Mouse (Mus musculus) myocyte (in vitro differentiated cells): ENCODE results near the gene Uncx. TPM values are rescaled to one million over a fixed set of nuclear protein-coding genes. Genes with fewer than 3 reads are reported as not detected.
A peak's percentile ranks its signal among the peaks of the same experiment; 100 is the strongest.

ENCODE experiments used
- H3K27me3 ChIP-seq: one replicate; pipeline ENCODE4 v1.6.1; 2011; ENCODE audit not compliant: control insufficient read depth, insufficient read depth, insufficient read length
- H3K36me3 ChIP-seq: one replicate; pipeline ENCODE4 v1.6.1; 2011; ENCODE audit not compliant: control insufficient read depth, insufficient read depth
- H3K4me2 ChIP-seq: one replicate; pipeline ENCODE4 v1.6.1; 2011; ENCODE audit warnings: low read depth, control low read depth
- H3K4me3 ChIP-seq: one replicate; pipeline ENCODE4 v1.5.1; 2011; ENCODE audit warnings: mild to moderate bottlenecking, control low read depth, moderate library complexity
- H3K79me2 ChIP-seq: one replicate; pipeline ENCODE4 v1.6.1; 2011; ENCODE audit not compliant: control insufficient read depth, insufficient read depth
- H3ac ChIP-seq: one replicate; pipeline ENCODE4 v1.6.1; 2011; ENCODE audit not compliant: control insufficient read depth, insufficient read length
- CEBPB ChIP-seq: IDR thresholded peaks from 2 replicates; pipeline ENCODE4 v1.6.1; 2011; ENCODE audit warnings: mild to moderate bottlenecking, moderate library complexity; ENCODE audit not compliant: poor library complexity, insufficient read depth, severe bottlenecking
- E2F4 ChIP-seq: IDR thresholded peaks from one replicate; pipeline ENCODE4 v1.6.1; 2011; ENCODE audit warnings: mild to moderate bottlenecking, control low read depth, moderate library complexity; ENCODE audit not compliant: insufficient read depth
- MAX ChIP-seq: IDR thresholded peaks from one replicate; pipeline ENCODE4 v1.6.1; 2011; ENCODE audit warnings: low read depth, mild to moderate bottlenecking, control low read depth
- MYOD1 ChIP-seq, 3 experiments: IDR thresholded peaks; one replicate each; pipeline ENCODE4 v1.6.1; 2011; ENCODE audit warnings: control low read depth in 2 of 3, low read depth in 2 of 3, mild to moderate bottlenecking in 2 of 3, moderate library complexity in 1 of 3; ENCODE audit not compliant: insufficient read length in 2 of 3, control insufficient read depth in 1 of 3
- MYOG ChIP-seq, 3 experiments: IDR thresholded peaks; one replicate each; pipeline ENCODE4 v1.6.1; 2011; ENCODE audit warnings: control low read depth in 2 of 3, low read depth in 2 of 3, mild to moderate bottlenecking in 2 of 3; ENCODE audit not compliant: insufficient read length in 2 of 3, control insufficient read depth in 1 of 3, insufficient read depth in 1 of 3
- POLR2A ChIP-seq: IDR thresholded peaks from one replicate; pipeline ENCODE4 v1.6.1; 2011; ENCODE audit warnings: low read depth, mild to moderate bottlenecking, control low read depth, moderate library complexity; ENCODE audit not compliant: insufficient read length
- POLR2AphosphoS2 ChIP-seq: IDR thresholded peaks from one replicate; pipeline ENCODE4 v1.6.1; 2011; ENCODE audit warnings: low read depth, control low read depth; ENCODE audit not compliant: insufficient read length
- REST ChIP-seq: IDR thresholded peaks from one replicate; pipeline ENCODE4 v1.6.1; 2011; ENCODE audit warnings: mild to moderate bottlenecking, control low read depth, moderate library complexity; ENCODE audit not compliant: insufficient read depth, insufficient read length
- SRF ChIP-seq: IDR thresholded peaks from one replicate; pipeline ENCODE4 v1.6.1; 2011; ENCODE audit warnings: low read depth; ENCODE audit not compliant: control insufficient read depth, insufficient read length
- TCF12 ChIP-seq: IDR thresholded peaks from one replicate; pipeline ENCODE4 v1.6.1; 2011; ENCODE audit warnings: mild to moderate bottlenecking, control low read depth; ENCODE audit not compliant: poor library complexity, insufficient read depth, severe bottlenecking
- TCF3 ChIP-seq: IDR thresholded peaks from one replicate; pipeline ENCODE4 v1.6.1; 2011; ENCODE audit warnings: low read depth, control low read depth; ENCODE audit not compliant: insufficient read length
- USF1 ChIP-seq: IDR thresholded peaks from one replicate; pipeline ENCODE4 v1.6.1; 2011; ENCODE audit warnings: low read depth, mild to moderate bottlenecking, control low read depth, moderate library complexity
- polyA plus RNA-seq: library from polyadenylated mRNA; unstranded; fragments of >200 nt; fragmentation: generic; extraction: Trizol; gene quantifications from one replicate; pipeline ENCODE4 v1.2.1, GENCODE M21; 2012; ENCODE audit warnings: missing spikeins

Uncx gene
- polyA plus RNA-seq, 1 experiment, result not detected

GRCm38 (mm10) chr5:139592850-139593249, 49.6 kb downstream of the Uncx start:
- TF ChIP-seq POLR2A, result no peak
- H3K4me3 ChIP-seq, result no peak overlapping the region
- no peak overlapping the region for H3K4me2 ChIP-seq
- H3ac ChIP-seq, result no peak overlapping the region
- peaks cover 11% of the 10 kb centered on the region for H3K27me3 ChIP-seq
- H3K36me3 ChIP-seq, result no peaks in the 10 kb centered on the region
- H3K79me2 ChIP-seq, result no peaks in the 10 kb centered on the region

DNA sequence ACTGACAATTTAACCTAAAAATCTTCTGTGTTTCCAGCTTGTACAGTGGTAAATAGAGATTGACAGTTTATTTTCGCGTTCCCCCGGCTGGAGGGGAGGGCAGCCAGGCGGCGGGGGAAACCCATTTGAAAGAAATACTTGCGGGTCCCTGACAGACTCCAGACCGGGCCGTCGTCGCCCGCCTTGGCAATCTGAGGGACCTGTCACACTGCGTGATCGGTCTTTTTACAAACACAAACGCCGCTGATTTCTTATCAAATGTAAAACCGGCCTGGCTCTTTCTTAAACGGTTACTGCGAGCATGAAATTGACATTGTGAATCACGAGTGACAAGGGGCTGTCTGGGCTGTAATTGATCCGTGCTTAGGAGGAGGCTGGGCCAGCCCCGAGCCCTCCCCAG, 50.5 kb downstream of the Uncx start:
- Histone ChIP-seq H3K27me3 (peaks cover 20% of the 10 kb centered on the region), H3K79me2 (no peaks in the 10 kb centered on the region), H3K4me2 (no peak overlapping the region), H3K4me3 (peak overlapping the region; percentile 11), H3ac (no peak overlapping the region), H3K36me3 (no peaks in the 10 kb centered on the region)
- no peak for TF ChIP-seq SRF
- TF ChIP-seq MAX, result no peak
- TF ChIP-seq MYOG (IDR thresholded peaks at IDR 0.05; ENCODE audit: control insufficient read depth in 1 of 3, insufficient read depth in 1 of 3, insufficient read length in 2 of 3, low read depth in 2 of 3), result no peak
- TF ChIP-seq USF1, result no peak
- no peak for TF ChIP-seq TCF3
- TF ChIP-seq CEBPB, result no peak
- TF ChIP-seq REST, result no peak
- no peak for TF ChIP-seq TCF12
- TF ChIP-seq POLR2AphosphoS2, result no peak
- no peak for TF ChIP-seq E2F4
- TF ChIP-seq MYOD1 (IDR thresholded peaks at IDR 0.05; ENCODE audit: control insufficient read depth in 1 of 3, insufficient read length in 2 of 3, low read depth in 2 of 3), result no peak
- TF ChIP-seq POLR2A, result no peak

DNA sequence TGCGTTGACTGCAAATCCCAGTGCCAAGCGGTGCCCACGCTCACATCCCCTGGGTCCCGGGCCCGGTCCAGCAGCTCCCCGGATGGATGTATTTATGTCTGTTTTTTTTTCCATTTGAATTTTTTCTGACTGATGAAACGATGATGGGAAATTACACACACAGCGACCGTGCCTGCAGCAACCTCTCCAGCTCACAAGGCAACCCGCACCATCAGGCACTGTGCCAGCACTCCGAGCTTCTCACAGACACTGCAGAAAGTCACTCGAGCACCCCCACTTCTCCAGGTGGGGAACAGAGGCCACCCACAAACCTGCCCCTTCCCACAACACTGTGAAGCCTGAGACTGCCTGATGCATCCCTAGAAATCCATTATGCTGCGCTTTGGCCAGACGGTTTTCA, 51.7 kb downstream of the Uncx start:
- Histone ChIP-seq H3K79me2 (no peaks in the 10 kb centered on the region), H3ac (no peak overlapping the region), H3K27me3 (peaks cover 22% of the 10 kb centered on the region), H3K4me3 (peak overlapping the region; percentile 11), H3K36me3 (no peaks in the 10 kb centered on the region), H3K4me2 (peak overlapping the region; percentile 46)
- TF ChIP-seq CEBPB, result 0 out of 2 replicates have a peak, but pooled peaks have one; percentile 6
- TF ChIP-seq SRF, result no peak
- no peak for TF ChIP-seq MYOD1 (IDR thresholded peaks at IDR 0.05; ENCODE audit: control insufficient read depth in 1 of 3, insufficient read length in 2 of 3, low read depth in 2 of 3)

Other genes starting within 250 kb of the Uncx start
- 0.04 TPM for gene Adap1, start 217.9 kb upstream of the Uncx start, polyA plus RNA-seq
- gene Cox19, start 192.1 kb upstream of the Uncx start, polyA plus RNA-seq, result 66.0 TPM
- not detected for gene Cyp2w1, start 190.9 kb upstream of the Uncx start, polyA plus RNA-seq
- gene Gpr146, start 165.8 kb upstream of the Uncx start, polyA plus RNA-seq, result 11.7 TPM
- 0.25 TPM for gene C130050O18Rik, start 138.2 kb upstream of the Uncx start, polyA plus RNA-seq
- gene Gper1, start 120.3 kb upstream of the Uncx start, polyA plus RNA-seq, result 9.2 TPM
- gene 3110082I17Rik, start 83.0 kb upstream of the Uncx start, polyA plus RNA-seq, result 16.4 TPM
- gene Zfand2a, start 58.9 kb upstream of the Uncx start, polyA plus RNA-seq, result 15.0 TPM
- 6.1 TPM for gene Micall2, start 192.8 kb downstream of the Uncx start, polyA plus RNA-seq
- gene Ints1, start 232.2 kb downstream of the Uncx start, polyA plus RNA-seq, result 46.4 TPM
- 19.8 TPM for gene Mafk, start 248.0 kb downstream of the Uncx start, polyA plus RNA-seq